Mouse (Mus musculus): ENCODE data around the gene Mkln1. TPM values are rescaled to one million over a fixed set of nuclear protein-coding genes. Genes with fewer than 3 reads are reported as not detected.

Gene Mkln1
- total and polyA plus RNA-seq, 2 experiments from 2014 or later, result 44.4 to 84.0 TPM

DNA sequence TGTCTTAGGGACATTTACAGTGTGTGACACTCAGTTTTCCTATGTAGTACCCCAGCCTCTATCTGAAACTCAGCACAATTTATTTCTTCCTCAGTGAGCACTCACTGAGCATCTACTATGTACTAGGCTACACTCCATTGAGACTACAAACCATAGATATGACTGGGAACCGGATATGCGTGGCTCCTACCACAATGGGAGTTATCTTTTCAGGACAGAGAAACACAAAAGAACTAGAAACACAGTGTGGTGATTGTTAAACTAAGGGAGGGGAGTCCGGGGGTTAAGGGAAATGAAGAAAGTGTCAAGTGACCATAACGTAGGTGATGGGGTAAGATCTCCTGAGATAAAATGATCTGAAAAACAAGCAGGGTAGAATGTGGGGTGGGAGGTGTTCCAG lies 2.4 kb upstream of the Mkln1 start:
- TF ChIP-seq CTCF (IDR thresholded peaks at IDR 0.05), result no peak
- Histone ChIP-seq H3K4me1 (ENCODE audit: insufficient read depth, low read length) (peaks cover 11% of the 10 kb centered on the region; the same call in 1 of the 2 replicates), H3K4me2 (ENCODE audit: low read depth, low read length, poor library complexity, severe bottlenecking) (no peak overlapping the region), H3K4me3 (ENCODE audit: low read depth, low read length) (no peak overlapping the region), H3K27ac (ENCODE audit: low read depth, low read length) (no peak overlapping the region), H3K9me3 (ENCODE audit: low read length) (no peaks in the 10 kb centered on the region), H3K27me3 (ENCODE audit: insufficient read depth, low read length) (no peaks in the 10 kb centered on the region), H3K36me3 (ENCODE audit: insufficient read depth, low read length) (no peaks in the 10 kb centered on the region), H3K9ac (replicated peaks; ENCODE audit: low read length, poor library complexity, severe bottlenecking) (no peak overlapping the region)
- DNase-seq (ENCODE audit: low spot score) (no peak), ATAC-seq (ENCODE audit: low FRiP score) (no peak)
- 83% methylated on average over 4 of the region's 4 CpGs for WGBS

DNA sequence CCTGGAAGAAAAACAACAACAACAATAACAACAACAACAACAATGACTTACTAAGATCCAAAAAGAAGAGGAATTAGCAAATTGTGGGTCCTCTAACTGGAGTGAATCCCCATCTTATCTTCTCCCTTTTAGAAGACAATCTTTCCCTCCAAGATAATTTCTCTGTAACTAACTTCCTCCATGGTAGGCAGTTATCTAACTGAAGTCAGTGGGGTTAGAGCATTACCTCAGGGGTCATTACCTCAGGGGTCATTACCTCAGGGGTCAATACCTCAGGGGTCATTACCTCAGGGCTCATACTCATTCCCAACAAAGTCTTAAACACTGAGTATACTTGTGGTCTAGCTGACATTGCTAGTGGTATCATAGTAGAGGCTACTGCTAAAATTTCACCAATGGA lies 1.2 kb upstream of the Mkln1 start:
- Histone ChIP-seq H3K36me3 (ENCODE audit: insufficient read depth, low read length) (no peaks in the 10 kb centered on the region), H3K4me2 (ENCODE audit: low read depth, low read length, poor library complexity, severe bottlenecking) (peak overlapping the region; percentile 92; the same call in 1 of the 2 replicates), H3K4me1 (ENCODE audit: insufficient read depth, low read length) (peaks cover 11% of the 10 kb centered on the region; the same call in 1 of the 2 replicates), H3K4me3 (ENCODE audit: low read depth, low read length) (no peak overlapping the region), H3K9me3 (ENCODE audit: low read length) (no peaks in the 10 kb centered on the region), H3K27ac (ENCODE audit: low read depth, low read length) (no peak overlapping the region), H3K9ac (replicated peaks; ENCODE audit: low read length, poor library complexity, severe bottlenecking) (no peak overlapping the region), H3K27me3 (ENCODE audit: insufficient read depth, low read length) (no peaks in the 10 kb centered on the region)
- DNase-seq (ENCODE audit: low spot score) (no peak), ATAC-seq (ENCODE audit: low FRiP score) (no peak)
- no peak for TF ChIP-seq CTCF (IDR thresholded peaks at IDR 0.05)

DNA sequence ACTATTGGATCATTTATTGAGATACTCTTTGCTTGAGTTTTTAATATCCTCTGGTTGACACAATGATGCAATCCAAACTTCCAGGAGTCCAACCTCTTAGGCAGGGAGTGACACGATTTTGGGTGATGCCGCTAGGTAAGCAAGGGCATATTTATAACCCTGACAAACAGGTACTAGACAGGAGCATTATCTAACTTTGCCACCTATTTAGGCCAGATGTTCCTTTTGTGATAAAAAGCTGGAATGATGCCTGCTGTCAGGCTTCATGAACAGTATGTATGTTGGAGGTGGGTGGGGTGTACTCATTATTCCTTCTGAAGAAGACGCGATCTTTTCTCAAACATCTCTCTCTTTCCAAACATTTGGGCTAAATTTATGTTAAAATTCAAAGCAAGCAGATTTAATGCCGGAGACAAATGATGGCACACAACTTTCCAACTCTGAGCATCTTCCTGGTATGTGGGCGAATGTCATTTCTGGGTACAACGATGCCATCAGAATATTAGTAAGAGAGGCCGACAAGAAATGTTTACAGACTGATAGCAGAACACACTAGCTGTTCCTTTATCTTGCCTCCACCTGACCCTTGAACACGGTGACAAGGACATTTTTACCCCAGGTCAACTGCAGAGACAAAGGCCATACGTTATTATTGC lies 632 bp upstream of the Mkln1 start:
- peak overlapping the region; percentile 92 for H3K4me2 ChIP-seq (ENCODE audit: low read depth, low read length, poor library complexity, severe bottlenecking)
- no peaks in the 10 kb centered on the region for H3K9me3 ChIP-seq (ENCODE audit: low read length)
- 56% methylated on average over 10 of the region's 10 CpGs for WGBS
- H3K36me3 ChIP-seq (ENCODE audit: insufficient read depth, low read length), result no peaks in the 10 kb centered on the region
- H3K9ac ChIP-seq (replicated peaks; ENCODE audit: low read length, poor library complexity, severe bottlenecking), result peak overlapping the region; percentile 94
- peak overlapping the region; percentile 99 for H3K4me3 ChIP-seq (ENCODE audit: low read depth, low read length)
- H3K27ac ChIP-seq (ENCODE audit: low read depth, low read length), result peak overlapping the region; percentile 87
- no peaks in the 10 kb centered on the region for H3K27me3 ChIP-seq (ENCODE audit: insufficient read depth, low read length)
- ATAC-seq (ENCODE audit: low FRiP score) (no peak), DNase-seq (ENCODE audit: low spot score) (no peak)
- TF ChIP-seq CTCF (IDR thresholded peaks at IDR 0.05), result no peak
- H3K4me1 ChIP-seq (ENCODE audit: insufficient read depth, low read length), result peaks cover 11% of the 10 kb centered on the region; the same call in 1 of the 2 replicates

DNA sequence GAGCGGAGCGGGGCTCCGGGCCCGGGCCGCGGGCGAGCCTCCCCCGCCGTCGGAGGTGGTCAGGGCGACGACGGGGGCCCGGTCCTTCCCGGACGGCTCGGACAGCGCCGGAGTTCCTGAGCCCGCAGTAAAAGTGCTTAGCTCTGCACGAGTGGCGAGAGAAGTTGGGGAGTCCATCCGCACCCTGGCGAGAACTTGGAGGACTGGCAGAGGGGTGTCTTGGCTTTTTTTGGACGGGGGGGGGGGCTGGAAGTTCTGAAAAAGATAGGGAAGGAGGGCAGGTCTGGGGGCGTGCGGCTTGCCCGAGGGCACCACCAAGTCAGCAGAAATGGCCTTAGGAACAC lies 643 bp downstream of the Mkln1 start:
- Histone ChIP-seq H3K27ac (ENCODE audit: low read depth, low read length) (peak overlapping the region; percentile 87), H3K4me1 (ENCODE audit: insufficient read depth, low read length) (peaks cover 11% of the 10 kb centered on the region; the same call in 1 of the 2 replicates), H3K4me2 (ENCODE audit: low read depth, low read length, poor library complexity, severe bottlenecking) (peak overlapping the region; percentile 92), H3K36me3 (ENCODE audit: insufficient read depth, low read length) (no peaks in the 10 kb centered on the region), H3K27me3 (ENCODE audit: insufficient read depth, low read length) (no peaks in the 10 kb centered on the region), H3K4me3 (ENCODE audit: low read depth, low read length) (peak overlapping the region; percentile 99), H3K9me3 (ENCODE audit: low read length) (no peaks in the 10 kb centered on the region), H3K9ac (replicated peaks; ENCODE audit: low read length, poor library complexity, severe bottlenecking) (peak overlapping the region; percentile 94)
- DNase-seq (ENCODE audit: low spot score) (no peak), ATAC-seq (ENCODE audit: low FRiP score) (peak; percentile 64)
- 1% methylated on average over 28 of the region's 28 CpGs for WGBS
- no peak for TF ChIP-seq CTCF (IDR thresholded peaks at IDR 0.05)

DNA sequence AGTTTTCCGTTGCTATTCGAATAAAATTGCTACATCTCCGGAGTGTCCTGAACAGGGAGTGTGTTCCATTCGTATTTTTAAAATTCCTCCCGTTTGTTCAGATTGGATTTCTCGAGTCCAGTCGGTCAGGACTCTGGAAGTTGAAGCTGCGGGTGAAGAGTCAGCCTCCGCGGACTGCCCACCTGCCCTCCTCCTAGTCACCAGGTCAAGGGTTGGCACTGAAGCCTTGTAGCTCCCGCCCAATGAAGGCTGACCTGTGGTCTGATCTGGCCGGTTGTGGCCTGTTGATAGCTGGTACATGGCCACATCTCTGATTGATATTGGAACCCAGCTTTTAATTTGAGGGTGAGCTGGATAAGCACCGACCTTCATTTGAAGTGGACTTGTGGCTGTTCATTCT lies 1.0 kb downstream of the Mkln1 start:
- Histone ChIP-seq H3K27me3 (ENCODE audit: insufficient read depth, low read length) (no peaks in the 10 kb centered on the region), H3K4me3 (ENCODE audit: low read depth, low read length) (peak overlapping the region; percentile 99), H3K36me3 (ENCODE audit: insufficient read depth, low read length) (no peaks in the 10 kb centered on the region), H3K9me3 (ENCODE audit: low read length) (no peaks in the 10 kb centered on the region), H3K9ac (replicated peaks; ENCODE audit: low read length, poor library complexity, severe bottlenecking) (peak overlapping the region; percentile 94), H3K4me1 (ENCODE audit: insufficient read depth, low read length) (peaks cover 11% of the 10 kb centered on the region; the same call in 1 of the 2 replicates), H3K27ac (ENCODE audit: low read depth, low read length) (peak overlapping the region; percentile 87; the same call in 1 of the 2 replicates), H3K4me2 (ENCODE audit: low read depth, low read length, poor library complexity, severe bottlenecking) (peak overlapping the region; percentile 92)
- ATAC-seq (ENCODE audit: low FRiP score) (no peak), DNase-seq (ENCODE audit: low spot score) (no peak)
- no peak for TF ChIP-seq CTCF (IDR thresholded peaks at IDR 0.05)
- WGBS, result under 1% methylated on average over 13 of the region's 13 CpGs

DNA sequence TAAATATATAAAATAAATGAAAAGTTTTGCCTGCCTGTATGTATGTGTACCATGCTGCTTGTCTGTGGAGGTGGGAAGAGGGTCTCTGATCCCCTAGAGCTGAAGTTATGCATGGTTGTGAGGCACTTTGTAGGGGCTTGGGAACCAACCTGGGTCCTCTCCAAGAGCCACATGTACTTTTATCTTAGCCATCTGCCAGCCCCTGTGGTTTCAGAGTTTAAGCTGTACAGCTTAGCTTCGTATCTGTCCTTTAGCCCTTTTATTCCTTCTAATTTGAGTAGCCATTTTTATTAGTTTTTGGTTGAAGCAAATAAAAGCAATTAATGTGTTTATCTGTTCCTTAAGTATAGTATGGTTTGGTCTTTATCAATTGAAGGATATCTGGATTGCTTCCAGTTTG lies 12.5 kb downstream of the Mkln1 start:
- Histone ChIP-seq H3K4me3 (ENCODE audit: low read depth, low read length) (no peak overlapping the region), H3K4me2 (ENCODE audit: low read depth, low read length, poor library complexity, severe bottlenecking) (no peak overlapping the region), H3K27ac (ENCODE audit: low read depth, low read length) (no peak overlapping the region), H3K4me1 (ENCODE audit: insufficient read depth, low read length) (no peaks in the 10 kb centered on the region; the same call in 1 of the 2 replicates), H3K27me3 (ENCODE audit: insufficient read depth, low read length) (no peaks in the 10 kb centered on the region), H3K9me3 (ENCODE audit: low read length) (no peaks in the 10 kb centered on the region), H3K36me3 (ENCODE audit: insufficient read depth, low read length) (no peaks in the 10 kb centered on the region), H3K9ac (replicated peaks; ENCODE audit: low read length, poor library complexity, severe bottlenecking) (no peak overlapping the region)
- TF ChIP-seq CTCF (IDR thresholded peaks at IDR 0.05), result no peak
- 47% methylated on average over 1 of the region's 1 CpGs for WGBS
- ATAC-seq (ENCODE audit: low FRiP score), result no peak
- no peak for DNase-seq (ENCODE audit: low spot score)

All from midbrain, postnatal 0 days (tissue).